Mouse (Mus musculus): ENCODE results near the gene Cox6a1. TPM values are rescaled to one million over a fixed set of nuclear protein-coding genes. Genes with fewer than 3 reads are reported as not detected.
A peak's percentile ranks its signal among the peaks of the same experiment; 100 is the strongest.

The Cox6a1 gene
- polyA plus RNA-seq, 1 experiment from 2014 or later: 968 TPM

- Histone ChIP-seq H3K4me3 (no peak overlapping the region), H3K27me3 (no peaks in the 10 kb centered on the region), H3K36me3 (no peaks in the 10 kb centered on the region), H3K4me1 (peaks cover 8% of the 10 kb centered on the region), H3K27ac (replicated peaks) (no peak overlapping the region), H3K9me3 (no peaks in the 10 kb centered on the region), H3K4me2 (replicated peaks) (no peak overlapping the region), H3K9ac (replicated peaks) (no peak overlapping the region)
- 62% methylated on average over 9 of the region's 9 CpGs for WGBS
- no peak for ATAC-seq (replicated peaks)
These were observed 23.0 kb upstream of the Cox6a1 start for GRCm38 (mm10) chr5:115371736-115372135.

GRCm38 (mm10) chr5:115364782-115365181 is 16.0 kb upstream of the Cox6a1 start:
- WGBS: 89% methylated on average over 4 of the region's 4 CpGs

DNA sequence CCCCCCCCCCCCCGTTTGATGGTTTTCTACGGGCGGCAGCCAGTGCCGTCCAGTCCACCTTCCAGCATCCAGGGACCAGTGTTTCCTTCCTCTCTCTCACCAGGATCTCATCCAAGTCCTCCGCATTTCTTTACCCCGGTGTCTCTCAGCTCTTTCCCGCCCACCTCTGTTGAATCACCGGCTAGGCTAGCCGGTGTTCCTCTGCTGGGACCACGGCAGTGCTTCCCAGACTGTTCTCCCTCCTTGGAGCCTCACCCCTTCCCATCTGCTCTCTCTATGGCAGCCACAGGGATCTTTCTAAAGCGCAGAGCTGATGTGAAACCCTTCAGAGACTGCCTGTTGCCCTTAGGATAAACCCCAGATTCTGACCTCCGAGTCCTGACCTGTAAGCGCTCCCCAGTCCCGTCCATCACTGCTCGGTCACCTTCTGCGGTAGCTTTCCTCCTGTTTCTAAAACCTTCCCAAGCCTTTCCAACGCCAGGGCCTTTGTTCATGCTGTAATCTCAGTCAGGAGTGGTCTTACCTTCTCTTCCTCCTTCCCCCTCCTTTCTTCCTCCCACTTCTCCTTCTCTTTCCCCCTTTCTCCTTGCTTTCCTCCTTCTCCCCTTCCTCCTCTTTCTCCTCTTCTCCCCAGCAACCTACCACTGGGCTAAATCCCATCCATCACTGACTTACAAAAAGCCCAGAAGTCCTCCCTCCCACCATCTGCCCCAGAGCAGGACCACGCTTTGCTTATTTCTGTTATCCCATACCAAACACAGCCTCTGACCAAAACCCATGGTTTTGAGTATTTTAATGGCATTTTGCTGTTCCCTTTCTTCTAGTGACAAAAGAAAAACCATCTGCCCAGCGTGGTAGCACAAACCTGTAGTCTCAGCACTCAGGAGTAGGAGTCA is 14.3 kb upstream of the Cox6a1 start:
- no peak overlapping the region for H3K4me2 ChIP-seq (replicated peaks)
- H3K9me3 ChIP-seq: no peaks in the 10 kb centered on the region
- H3K27ac ChIP-seq (replicated peaks): 0 out of 2 replicates have a peak overlapping the region, but pooled peaks have one; percentile 35
- H3K9ac ChIP-seq (replicated peaks): no peak overlapping the region
- ATAC-seq (replicated peaks): 0 out of 2 replicates have a peak, but pooled peaks have one; percentile 41
- 23% methylated on average over 19 of the region's 19 CpGs for WGBS
- H3K4me3 ChIP-seq: no peak overlapping the region
- H3K4me1 ChIP-seq: peaks cover 6% of the 10 kb centered on the region; the same call in 1 of the 2 replicates
- H3K36me3 ChIP-seq: no peaks in the 10 kb centered on the region
- H3K27me3 ChIP-seq: no peaks in the 10 kb centered on the region

More at GRCm38 (mm10) chr5:115364782-115365181, 16.0 kb upstream of the Cox6a1 start:
- H3K4me1 ChIP-seq: peaks cover 3% of the 10 kb centered on the region; the same call in 1 of the 2 replicates
- no peak overlapping the region for H3K9ac ChIP-seq (replicated peaks)
- no peak overlapping the region for H3K27ac ChIP-seq (replicated peaks)
- H3K4me3 ChIP-seq: no peak overlapping the region
- no peaks in the 10 kb centered on the region for H3K9me3 ChIP-seq
- no peak overlapping the region for H3K4me2 ChIP-seq (replicated peaks)
- no peak for ATAC-seq (replicated peaks)
- H3K27me3 ChIP-seq: no peaks in the 10 kb centered on the region
- H3K36me3 ChIP-seq: no peaks in the 10 kb centered on the region

- Histone ChIP-seq H3K27me3 (no peaks in the 10 kb centered on the region), H3K27ac (replicated peaks) (no peak overlapping the region), H3K4me3 (no peak overlapping the region), H3K4me1 (peaks cover 6% of the 10 kb centered on the region; the same call in 1 of the 2 replicates), H3K9ac (replicated peaks) (no peak overlapping the region), H3K4me2 (replicated peaks) (no peak overlapping the region), H3K36me3 (no peaks in the 10 kb centered on the region), H3K9me3 (no peaks in the 10 kb centered on the region)
- 48% methylated on average over 7 of the region's 7 CpGs for WGBS
- ATAC-seq (replicated peaks): no peak
These were observed 13.4 kb upstream of the Cox6a1 start for GRCm38 (mm10) chr5:115362216-115362615.

DNA sequence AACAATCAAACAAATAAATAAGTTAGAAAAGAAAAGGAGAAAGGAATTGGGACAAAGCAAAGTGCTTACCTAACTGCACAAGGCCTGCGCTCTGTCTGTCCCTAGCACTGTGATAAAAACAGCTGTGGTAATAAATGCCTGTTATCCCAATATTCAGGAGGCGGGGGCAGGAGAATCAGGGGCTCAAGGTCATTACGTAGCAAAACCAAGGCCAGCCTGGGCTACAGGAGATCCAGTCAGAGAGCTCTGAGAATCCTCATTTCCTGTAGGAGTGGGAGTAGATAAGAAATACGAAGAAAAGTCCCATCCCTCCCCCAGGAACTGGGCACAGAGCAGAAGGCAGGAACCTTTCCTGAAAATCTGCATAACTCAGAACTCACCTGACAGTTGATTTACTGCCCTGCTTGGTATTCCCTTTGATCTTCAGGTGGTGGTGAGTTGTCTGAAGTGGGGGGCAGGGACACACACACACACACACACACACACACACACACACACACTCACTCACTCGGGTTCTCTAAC is 11.1 kb upstream of the Cox6a1 start:
- 72% methylated on average over 5 of the region's 5 CpGs for WGBS
- H3K4me3 ChIP-seq: no peak overlapping the region
- no peak for ATAC-seq (replicated peaks)
- H3K9ac ChIP-seq (replicated peaks): no peak overlapping the region
- H3K9me3 ChIP-seq: no peaks in the 10 kb centered on the region
- no peak overlapping the region for H3K27ac ChIP-seq (replicated peaks)
- no peaks in the 10 kb centered on the region for H3K36me3 ChIP-seq
- H3K4me2 ChIP-seq (replicated peaks): no peak overlapping the region
- no peaks in the 10 kb centered on the region for H3K27me3 ChIP-seq
- H3K4me1 ChIP-seq: peaks cover 6% of the 10 kb centered on the region; the same call in 1 of the 2 replicates

GRCm38 (mm10) chr5:115359438-115359837 is 10.7 kb upstream of the Cox6a1 start:
- Histone ChIP-seq H3K9ac (replicated peaks) (no peak overlapping the region), H3K4me3 (no peak overlapping the region), H3K27ac (replicated peaks) (no peak overlapping the region), H3K36me3 (no peaks in the 10 kb centered on the region), H3K4me1 (peaks cover 6% of the 10 kb centered on the region; the same call in 1 of the 2 replicates), H3K9me3 (no peaks in the 10 kb centered on the region), H3K27me3 (no peaks in the 10 kb centered on the region), H3K4me2 (replicated peaks) (no peak overlapping the region)
- ATAC-seq (replicated peaks): no peak
- 87% methylated on average over 8 of the region's 8 CpGs for WGBS

GRCm38 (mm10) chr5:115358872-115359271 is 10.1 kb upstream of the Cox6a1 start:
- H3K9me3 ChIP-seq: no peaks in the 10 kb centered on the region
- no peak overlapping the region for H3K9ac ChIP-seq (replicated peaks)
- peaks cover 6% of the 10 kb centered on the region; the same call in 1 of the 2 replicates for H3K4me1 ChIP-seq
- no peak overlapping the region for H3K27ac ChIP-seq (replicated peaks)
- H3K4me2 ChIP-seq (replicated peaks): no peak overlapping the region
- H3K27me3 ChIP-seq: no peaks in the 10 kb centered on the region
- WGBS: under 1% methylated on average over 12 of the region's 12 CpGs
- H3K4me3 ChIP-seq: no peak overlapping the region
- H3K36me3 ChIP-seq: no peaks in the 10 kb centered on the region
- peak; percentile 55; the same call in 1 of the 2 replicates for ATAC-seq (replicated peaks)

DNA sequence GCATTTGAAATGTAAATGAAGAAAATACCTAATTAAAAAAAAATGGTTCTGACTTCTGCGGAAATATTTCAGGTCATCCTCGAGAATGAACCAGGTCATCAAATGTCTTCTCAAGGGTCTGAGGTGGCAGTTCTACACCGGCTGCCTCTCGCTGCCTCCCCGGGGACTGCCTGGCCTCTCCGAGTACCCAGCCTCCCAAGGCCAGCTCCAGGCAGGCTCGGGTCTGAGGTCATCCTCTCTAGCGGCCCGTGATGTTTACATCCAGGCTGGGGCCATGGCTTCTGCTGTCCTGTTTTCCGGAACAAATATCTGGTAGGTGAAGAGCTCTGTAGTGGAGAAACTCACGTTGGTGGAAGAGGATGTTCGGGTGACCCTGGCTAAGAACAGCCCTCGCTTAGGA is 6.3 kb upstream of the Cox6a1 start:
- WGBS: 73% methylated on average over 13 of the region's 13 CpGs
- H3K9me3 ChIP-seq: no peaks in the 10 kb centered on the region; the same call in 1 of the 2 replicates
- no peak overlapping the region for H3K9ac ChIP-seq (replicated peaks)
- H3K4me1 ChIP-seq: peaks cover 3% of the 10 kb centered on the region; the same call in 1 of the 2 replicates
- H3K27ac ChIP-seq (replicated peaks): no peak overlapping the region
- no peaks in the 10 kb centered on the region for H3K27me3 ChIP-seq
- H3K4me2 ChIP-seq (replicated peaks): no peak overlapping the region
- H3K4me3 ChIP-seq: no peak overlapping the region
- ATAC-seq (replicated peaks): no peak
- no peaks in the 10 kb centered on the region for H3K36me3 ChIP-seq

DNA sequence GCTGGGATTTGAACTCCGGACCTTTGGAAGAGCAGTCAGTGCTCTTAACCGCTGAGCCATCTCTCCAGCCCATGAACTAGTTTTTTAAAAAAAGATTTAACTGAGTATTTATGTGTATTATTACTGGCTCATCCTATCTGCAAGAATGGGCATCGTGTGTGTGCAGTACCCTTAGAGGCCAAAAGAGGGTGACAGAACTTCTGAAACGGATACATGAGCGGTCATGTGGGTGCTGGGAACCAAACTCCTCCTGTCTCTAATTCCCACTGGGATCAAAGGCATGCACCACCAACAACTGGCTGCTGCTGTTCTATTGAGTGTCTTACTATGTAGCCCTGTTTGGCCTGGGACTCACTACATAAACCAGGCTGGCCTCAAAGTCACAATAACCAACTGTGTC is 2.6 kb upstream of the Cox6a1 start:
- H3K27ac ChIP-seq (replicated peaks): no peak overlapping the region
- no peaks in the 10 kb centered on the region; the same call in 1 of the 2 replicates for H3K9me3 ChIP-seq
- no peak overlapping the region for H3K4me2 ChIP-seq (replicated peaks)
- no peak for ATAC-seq (replicated peaks)
- H3K4me3 ChIP-seq: no peak overlapping the region
- no peaks in the 10 kb centered on the region for H3K27me3 ChIP-seq
- 83% methylated on average over 5 of the region's 5 CpGs for WGBS
- H3K4me1 ChIP-seq: peaks cover 21% of the 10 kb centered on the region
- H3K9ac ChIP-seq (replicated peaks): no peak overlapping the region
- H3K36me3 ChIP-seq: peaks cover 3% of the 10 kb centered on the region; the same call in 1 of the 2 replicates

GRCm38 (mm10) chr5:115349225-115349555 is 409 bp upstream of the Cox6a1 start:
- no peaks in the 10 kb centered on the region; the same call in 1 of the 2 replicates for H3K9me3 ChIP-seq
- peaks cover 21% of the 10 kb centered on the region for H3K4me1 ChIP-seq
- peak overlapping the region; percentile 88 for H3K4me3 ChIP-seq
- ATAC-seq (replicated peaks): peak; percentile 67
- H3K27ac ChIP-seq (replicated peaks): peak overlapping the region; percentile 83
- under 1% methylated on average over 18 of the region's 18 CpGs for WGBS
- peak overlapping the region; percentile 56 for H3K9ac ChIP-seq (replicated peaks)
- peaks cover 23% of the 10 kb centered on the region for H3K36me3 ChIP-seq
- H3K4me2 ChIP-seq (replicated peaks): peak overlapping the region; percentile 54
- no peaks in the 10 kb centered on the region for H3K27me3 ChIP-seq

GRCm38 (mm10) chr5:115347564-115347963 is 1.2 kb downstream of the Cox6a1 start:
- peaks cover 23% of the 10 kb centered on the region for H3K4me1 ChIP-seq
- H3K4me3 ChIP-seq: peak overlapping the region; percentile 88
- ATAC-seq (replicated peaks): no peak
- H3K9ac ChIP-seq (replicated peaks): peak overlapping the region; percentile 80; the same call in 1 of the 2 replicates
- WGBS: 2% methylated on average over 5 of the region's 5 CpGs
- peak overlapping the region; percentile 92 for H3K4me2 ChIP-seq (replicated peaks)
- no peaks in the 10 kb centered on the region; the same call in 1 of the 2 replicates for H3K9me3 ChIP-seq
- H3K27me3 ChIP-seq: no peaks in the 10 kb centered on the region
- peaks cover 37% of the 10 kb centered on the region for H3K36me3 ChIP-seq
- H3K27ac ChIP-seq (replicated peaks): no peak overlapping the region
